Mouse (Mus musculus) midbrain, postnatal 0 days (tissue): ENCODE measurements around the gene Cfc1. TPM values are rescaled to one million over a fixed set of nuclear protein-coding genes. Genes with fewer than 3 reads are reported as not detected.
"Not testable (repeated sequence)": the region's sequence is repeated elsewhere in the genome, so short reads cannot be mapped to it uniquely, and the experiment has no call there.

Source experiments
- ATAC-seq: fragments of 200-750 bp; cut with Nextera tagmentation; 2 replicates; pipeline ENCODE4 v1.8.0; 2017; ENCODE audit warnings: moderate number of reproducible peaks, mild to moderate bottlenecking, moderate TSS enrichment, moderate library complexity; ENCODE audit not compliant: low FRiP score
- DNase-seq: peaks from one replicate; pipeline ENCODE4 v3.0.0-alpha.2; 2015; ENCODE audit warnings: low spot score
- H3K27ac ChIP-seq: fragments of 300-500 bp; sonication (generic); 2 replicates; pipeline ENCODE4 v1.5.1; 2014; ENCODE audit warnings: low read depth, mild to moderate bottlenecking, low read length, mixed read lengths
- H3K27me3 ChIP-seq: fragments of 300-500 bp; sonication (generic); 2 replicates; pipeline ENCODE4 v1.6.1; 2014; ENCODE audit warnings: low read length, control low read depth, mixed read lengths; ENCODE audit not compliant: insufficient read depth
- H3K36me3 ChIP-seq: fragments of 300-500 bp; sonication (generic); 2 replicates; pipeline ENCODE4 v1.6.1; 2014; ENCODE audit warnings: low read length, control low read depth, mixed read lengths; ENCODE audit not compliant: insufficient read depth
- H3K4me1 ChIP-seq: fragments of 300-500 bp; sonication (generic); 2 replicates; pipeline ENCODE4 v1.6.1; 2014; ENCODE audit warnings: mild to moderate bottlenecking, control low read depth, antibody characterized with exemption, low read length, mixed read lengths; ENCODE audit not compliant: insufficient read depth
- H3K4me2 ChIP-seq: fragments of 300-500 bp; sonication (generic); 2 replicates; pipeline ENCODE4 v1.6.1; 2014; ENCODE audit warnings: low read depth, mild to moderate bottlenecking, low read length, mixed read lengths; ENCODE audit not compliant: poor library complexity, severe bottlenecking
- H3K4me3 ChIP-seq: fragments of 300-500 bp; sonication (generic); 2 replicates; pipeline ENCODE4 v1.5.1; 2014; ENCODE audit warnings: low read depth, mild to moderate bottlenecking, low read length, moderate library complexity
- H3K9ac ChIP-seq: fragments of 300-500 bp; sonication (generic); replicated peaks from 2 replicates; pipeline ENCODE4 v1.6.1; 2014; ENCODE audit warnings: mild to moderate bottlenecking, low read length, moderate library complexity, mixed read lengths; ENCODE audit not compliant: poor library complexity, severe bottlenecking
- H3K9me3 ChIP-seq: fragments of 300-500 bp; sonication (generic); 2 replicates; pipeline ENCODE4 v1.6.1; 2016; ENCODE audit warnings: low read length, control low read depth
- CTCF ChIP-seq: IDR thresholded peaks from 2 replicates; pipeline ENCODE4 v1.5.1; 2016; ENCODE audit warnings: antibody characterized with exemption, mild to moderate bottlenecking
- WGBS: fragments of 180-500 bp; shearing (Covaris S2); extraction: QIAGEN DNeasy Blood & Tissue Kit; methylation state at CpG from one replicate; pipeline ENCODE4 v1.1.7; 2014; 5-methylcytosine and 5-hydroxymethylcytosine counted together
- polyA plus RNA-seq: library from polyadenylated mRNA; unstranded; fragments of >200 nt; fragmentation: Nextera tagmentation; extraction: Ambion mirVana; gene quantifications from 2 replicates; pipeline ENCODE4 v1.2.1, GENCODE M21; 2015
- total RNA-seq: library from RNA; depleted of rRNA; stranded (reverse); fragments of >200 nt; gene quantifications from 2 replicates; pipeline ENCODE4 v1.2.3, GENCODE M21; 2014

Cfc1 gene
- total and polyA plus RNA-seq, 2 experiments from 2014 or later = 0.44 TPM; not detected in 1

- ATAC-seq = no peak
Observed at GRCm38 (mm10) chr1:34518259-34518658, 17.2 kb upstream of the Cfc1 start.

GRCm38 (mm10) chr1:34522205-34522849, 13.1 kb upstream of the Cfc1 start:
- DNase-seq = no peak
- no peak for TF ChIP-seq CTCF
- Histone ChIP-seq H3K4me3 (no peak overlapping the region), H3K36me3 (no peaks in the 10 kb centered on the region), H3K4me1 (no peaks in the 10 kb centered on the region), H3K4me2 (no peak overlapping the region), H3K9ac (no peak overlapping the region), H3K27ac (no peak overlapping the region), H3K9me3 (no peaks in the 10 kb centered on the region), H3K27me3 (no peaks in the 10 kb centered on the region)
- WGBS = 80% methylated on average over 6 of the region's 6 CpGs
- no peak for ATAC-seq

More at GRCm38 (mm10) chr1:34518259-34518658, 17.2 kb upstream of the Cfc1 start:
- no peak overlapping the region for H3K4me3 ChIP-seq
- H3K4me2 ChIP-seq = no peak overlapping the region
- DNase-seq = no peak
- no peak overlapping the region for H3K27ac ChIP-seq
- no peak overlapping the region for H3K9ac ChIP-seq
- no peaks in the 10 kb centered on the region for H3K27me3 ChIP-seq
- H3K4me1 ChIP-seq = no peaks in the 10 kb centered on the region
- WGBS = 88% methylated on average over 1 of the region's 1 CpGs
- TF ChIP-seq CTCF = peak; percentile 8; the same call in 1 of the 2 replicates
- H3K36me3 ChIP-seq = no peaks in the 10 kb centered on the region
- no peaks in the 10 kb centered on the region for H3K9me3 ChIP-seq

- no peak for TF ChIP-seq CTCF
- no peaks in the 10 kb centered on the region for H3K9me3 ChIP-seq
- no peaks in the 10 kb centered on the region for H3K27me3 ChIP-seq
- no peak overlapping the region for H3K27ac ChIP-seq
- 90% methylated on average over 3 of the region's 3 CpGs for WGBS
- H3K4me2 ChIP-seq = no peak overlapping the region
- H3K36me3 ChIP-seq = no peaks in the 10 kb centered on the region
- H3K4me1 ChIP-seq = no peaks in the 10 kb centered on the region
- H3K4me3 ChIP-seq = no peak overlapping the region
- ATAC-seq (no peak), DNase-seq (no peak)
- H3K9ac ChIP-seq = no peak overlapping the region
Observed at GRCm38 (mm10) chr1:34522850-34523244, 12.6 kb upstream of the Cfc1 start.

- no peaks in the 10 kb centered on the region for H3K9me3 ChIP-seq
- WGBS = 78% methylated on average over 3 of the region's 3 CpGs
- H3K4me1 ChIP-seq = no peaks in the 10 kb centered on the region
- no peak overlapping the region for H3K4me2 ChIP-seq
- H3K36me3 ChIP-seq = no peaks in the 10 kb centered on the region
- no peak overlapping the region for H3K9ac ChIP-seq
- no peak overlapping the region for H3K27ac ChIP-seq
- TF ChIP-seq CTCF = no peak
- no peak overlapping the region for H3K4me3 ChIP-seq
- H3K27me3 ChIP-seq = no peaks in the 10 kb centered on the region
- no peak for DNase-seq
- ATAC-seq = no peak
Observed at GRCm38 (mm10) chr1:34523647-34524046, 11.8 kb upstream of the Cfc1 start.

GRCm38 (mm10) chr1:34534574-34534973, 874 bp upstream of the Cfc1 start:
- H3K4me3 ChIP-seq, DNase-seq, H3K36me3 ChIP-seq, H3K9ac ChIP-seq, H3K27ac ChIP-seq, ATAC-seq, H3K4me2 ChIP-seq, H3K9me3 ChIP-seq, H3K4me1 ChIP-seq: not testable (repeated sequence)
- H3K27me3 ChIP-seq = peaks cover 16% of the 10 kb centered on the region; the same call in 1 of the 2 replicates
- WGBS = 56% methylated on average over 3 of the region's 3 CpGs

- no peak for TF ChIP-seq CTCF
- H3K27me3 ChIP-seq = peaks cover 16% of the 10 kb centered on the region; the same call in 1 of the 2 replicates
- peak overlapping the region; percentile 58 for H3K4me2 ChIP-seq
- no peak overlapping the region for H3K27ac ChIP-seq
- peaks cover 5% of the 10 kb centered on the region; the same call in 1 of the 2 replicates for H3K4me1 ChIP-seq
- no peak overlapping the region; the same call in 1 of the 2 replicates for H3K9ac ChIP-seq
- DNase-seq (peak; percentile 19), ATAC-seq (no peak; the same call in 1 of the 2 replicates)
- no peaks in the 10 kb centered on the region for H3K36me3 ChIP-seq
- 3% methylated on average over 14 of the region's 14 CpGs for WGBS
- H3K9me3 ChIP-seq = no peaks in the 10 kb centered on the region
- peak overlapping the region; percentile 33 for H3K4me3 ChIP-seq
Observed at GRCm38 (mm10) chr1:34536291-34536766, 881 bp downstream of the Cfc1 start.
